Mouse (Mus musculus): ENCODE measurements around the gene Mfsd12. TPM values are rescaled to one million over a fixed set of nuclear protein-coding genes. Genes with fewer than 3 reads are reported as not detected.

Gene Mfsd12
- total and polyA plus RNA-seq, 3 experiments, result 22.5 to 29.0 TPM; not detected in 1

- Histone ChIP-seq H3K9me3 (replicated peaks; ENCODE audit: insufficient read depth, low read length) (no peaks in the 10 kb centered on the region), H3K27ac (ENCODE audit: control insufficient read depth, low read depth, low read length) (no peak overlapping the region), H3K36me3 (ENCODE audit: control insufficient read depth in 1 of 2, insufficient read depth in 2 of 2, low read length in 2 of 2) (peaks cover 0 to 11% of the 10 kb centered on the region in 2 experiments; a peak in 2 of 4 replicates), H3K27me3 (ENCODE audit: control insufficient read depth in 1 of 2, insufficient read depth in 2 of 2, low read length in 2 of 2) (no peaks in the 10 kb centered on the region), H3K79me2 (ENCODE audit: control insufficient read depth, insufficient read depth, low read length, poor library complexity) (peaks cover 17% of the 10 kb centered on the region), H3K9ac (ENCODE audit: control insufficient read depth, low read depth, low read length, poor library complexity, severe bottlenecking) (no peak overlapping the region), H3K4me1 (ENCODE audit: control insufficient read depth in 1 of 2, insufficient read depth in 2 of 2, low read length in 2 of 2) (peaks cover 4 to 18% of the 10 kb centered on the region in 2 experiments), H3K4me3 (ENCODE audit: control insufficient read depth in 1 of 2, insufficient read depth in 1 of 2, low read depth in 2 of 2, low read length in 2 of 2) (no peak overlapping the region)
- DNase-seq (ENCODE audit: low read depth, low spot score), result no peak
- TF ChIP-seq MAZ (IDR thresholded peaks at IDR 0.05; ENCODE audit: low read depth, low read length) (no peak), MEF2A (IDR thresholded peaks at IDR 0.05; ENCODE audit: extremely low read depth, insufficient replicate concordance, low read depth, low read length, poor library complexity, severe bottlenecking) (no peak), MAX (IDR thresholded peaks at IDR 0.05; ENCODE audit: low read length) (no peak), E2F4 (IDR thresholded peaks at IDR 0.05; ENCODE audit: borderline replicate concordance, low read depth, low read length) (no peak), KAT2A (conservative IDR thresholded peaks at IDR 0.05; ENCODE audit: low read depth, low read length) (no peak), JUND (IDR thresholded peaks at IDR 0.05; ENCODE audit: low read depth, low read length) (no peak), CHD1 (IDR thresholded peaks at IDR 0.05; ENCODE audit: low read depth, low read length) (no peak), MYC (IDR thresholded peaks at IDR 0.05; ENCODE audit: low read depth, low read length) (no peak), ZKSCAN1 (IDR thresholded peaks at IDR 0.05; ENCODE audit: low read depth, low read length) (no peak), TAL1 (IDR thresholded peaks at IDR 0.05; ENCODE audit: low read length) (no peak), EP300 (IDR thresholded peaks at IDR 0.05; ENCODE audit: low read depth in 1 of 2, low read length in 2 of 2) (no peak), USF2 (IDR thresholded peaks at IDR 0.05; ENCODE audit: borderline replicate concordance in 1 of 2, insufficient read depth in 1 of 2, low read depth in 1 of 2, low read length in 2 of 2) (no peak), MXI1 (IDR thresholded peaks at IDR 0.05; ENCODE audit: low read depth, low read length) (no peak), GABPA (IDR thresholded peaks at IDR 0.05; ENCODE audit: low read depth, low read length) (no peak), POLR2AphosphoS5 (IDR thresholded peaks at IDR 0.05; ENCODE audit: borderline replicate concordance, low read depth, low read length) (no peak), RCOR1 (IDR thresholded peaks at IDR 0.05; ENCODE audit: low read depth, low read length) (no peak)
These were observed 30.4 kb downstream of the Mfsd12 start for GRCm38 (mm10) chr10:81387716-81388115.

GRCm38 (mm10) chr10:81388505-81389055, 31.3 kb downstream of the Mfsd12 start, which contains the start of gene Gm48552:
Gene Gm48552 (plus strand): TSS chr10:81389005.
- Histone ChIP-seq H3K9ac (ENCODE audit: control insufficient read depth, low read depth, low read length, poor library complexity, severe bottlenecking) (no peak within 1 kb of the TSS), H3K27ac (ENCODE audit: control insufficient read depth, low read depth, low read length) (no peak within 1 kb of the TSS), H3K9me3 (replicated peaks; ENCODE audit: insufficient read depth, low read length) (no peaks in the 10 kb centered on the region), H3K4me1 (ENCODE audit: control insufficient read depth in 1 of 2, insufficient read depth in 2 of 2, low read length in 2 of 2) (peaks cover 3 to 17% of the 10 kb centered on the region in 2 experiments; a peak in 3 of 4 replicates), H3K27me3 (ENCODE audit: control insufficient read depth in 1 of 2, insufficient read depth in 2 of 2, low read length in 2 of 2) (no peaks in the 10 kb centered on the region), H3K36me3 (ENCODE audit: control insufficient read depth in 1 of 2, insufficient read depth in 2 of 2, low read length in 2 of 2) (peaks cover 0 to 4% of the 10 kb centered on the region in 2 experiments; a peak in 1 of 4 replicates), H3K4me3 (ENCODE audit: control insufficient read depth in 1 of 2, insufficient read depth in 1 of 2, low read depth in 2 of 2, low read length in 2 of 2) (no peak within 1 kb of the TSS), H3K79me2 (ENCODE audit: control insufficient read depth, insufficient read depth, low read length, poor library complexity) (peaks cover 17% of the 10 kb centered on the region)
- no peak for DNase-seq (ENCODE audit: low read depth, low spot score)
- TF ChIP-seq SMC3 (IDR thresholded peaks at IDR 0.05; ENCODE audit: low read depth, low read length), result no peak
- no peak for TF ChIP-seq ELF1 (IDR thresholded peaks at IDR 0.05; ENCODE audit: low read depth, low read length)
- no peak for TF ChIP-seq ZC3H11A (IDR thresholded peaks at IDR 0.05; ENCODE audit: low read depth, low read length)
- no peak for TF ChIP-seq ETS1 (IDR thresholded peaks at IDR 0.05; ENCODE audit: low read depth, low read length)
- TF ChIP-seq TAL1 (IDR thresholded peaks at IDR 0.05; ENCODE audit: low read length), result no peak
- no peak for TF ChIP-seq ZMIZ1 (IDR thresholded peaks at IDR 0.05; ENCODE audit: low read depth, low read length)
- TF ChIP-seq ZKSCAN1 (IDR thresholded peaks at IDR 0.05; ENCODE audit: low read depth, low read length), result no peak
- no peak for TF ChIP-seq MYC (IDR thresholded peaks at IDR 0.05; ENCODE audit: low read depth, low read length)
- no peak for TF ChIP-seq GABPA (IDR thresholded peaks at IDR 0.05; ENCODE audit: low read depth, low read length)
- no peak for TF ChIP-seq JUND (IDR thresholded peaks at IDR 0.05; ENCODE audit: low read depth, low read length)
- no peak for TF ChIP-seq USF1 (IDR thresholded peaks at IDR 0.05; ENCODE audit: low read depth, low read length)
- no peak for TF ChIP-seq MAX (IDR thresholded peaks at IDR 0.05; ENCODE audit: low read length)
- TF ChIP-seq TCF12 (IDR thresholded peaks at IDR 0.05; ENCODE audit: low read depth, low read length), result no peak
- no peak for TF ChIP-seq MEF2A (IDR thresholded peaks at IDR 0.05; ENCODE audit: extremely low read depth, insufficient replicate concordance, low read depth, low read length, poor library complexity, severe bottlenecking)
- no peak for TF ChIP-seq POLR2AphosphoS2 (IDR thresholded peaks at IDR 0.05; ENCODE audit: low read length)
- no peak for TF ChIP-seq ZNF384 (IDR thresholded peaks at IDR 0.05; ENCODE audit: low read depth, low read length)

Measured in MEL (cell line).